In genomic region chr10:17008683-17009082, GRCm38 (mm10) we compare ENCODE assay signal across 20 mouse cellular contexts.
DNase-seq lines count a peak whose midpoint lies in the region; TF ChIP-seq lines count a peak whose summit lies in the region.
"Had no signal": no experiment of that assay in that cellular context is flagged by ENCODE, and none has a peak within 500 bp of the region (broad histone marks: within the 10 kb centered on the region; RNA-seq: fewer than 3 reads in every experiment).

No protein-coding gene starts in this region.

- H3K79me2 ChIP-seq in CH12.LX (replicated peaks; ENCODE audit: control insufficient read depth, extremely low read depth, insufficient read depth, poor library complexity, severe bottlenecking): no peaks in the 10 kb centered on the region

- no peaks in the 10 kb centered on the region for H3K9me3 ChIP-seq in CH12.LX (replicated peaks; ENCODE audit: low read length)
- H3K9me3 ChIP-seq: embryonic facial prominence, embryonic 10.5 days; embryonic facial prominence, embryonic 12.5 days; forebrain, embryonic 10.5 days; forebrain, embryonic 12.5 days had no signal

- no peak for TF ChIP-seq RAD21 in CH12.LX (IDR thresholded peaks at IDR 0.05; ENCODE audit: low read depth, low read length)

- in situ Hi-C loops in CH12.LX (cut with MboI; ENCODE audit: low pct_ligation_motif_present, low pct_unique_long_range_greater_than_20kb, low sequenced_read_pairs): no loop called here

- TF ChIP-seq EP300 in CH12.LX (IDR thresholded peaks at IDR 0.05; ENCODE audit: low read length): no peak

- DNase-seq in adrenal gland, postnatal 10 days: peak; percentile 20
- DNase-seq in adrenal gland, postnatal 36 days: no peak
- DNase-seq in CH12.LX (ENCODE audit: extremely low read depth): no peak
- peak; percentile 66 for DNase-seq in adipocyte (ENCODE audit: low spot score)
- DNase-seq in gonadal fat pad, adult 2 months (ENCODE audit: low read depth): peak; percentile 40
- DNase-seq in c-Kit-positive CD71-positive TER-119-positive erythroid progenitor cells, embryonic 14.5 days (ENCODE audit: low spot score): no peak
- no peak for DNase-seq in thymus, adult 2 months
- DNase-seq: adrenal gland, adult 2 months; adrenal gland, postnatal 14 days; B cell, adult 2 months; cerebellum, adult 11-12 months; cerebellum, adult 2 months; cerebellum, adult 9-10 months; cerebellum, postnatal 10 days; cerebellum, postnatal 25 days had no signal

- H3K4me1 ChIP-seq in CH12.LX (ENCODE audit: control insufficient read depth in 1 of 2, insufficient read depth in 2 of 2): peaks cover 7 to 25% of the 10 kb centered on the region in 2 experiments; a peak in 3 of 4 replicates
- no peaks in the 10 kb centered on the region for H3K4me1 ChIP-seq in thymus, adult 2 months (replicated peaks; ENCODE audit: control insufficient read depth, insufficient read depth, low read length)
- H3K4me1 ChIP-seq: embryonic facial prominence, embryonic 10.5 days; embryonic facial prominence, embryonic 12.5 days; forebrain, embryonic 10.5 days; forebrain, embryonic 12.5 days had no signal

- no peak overlapping the region for H3K4me3 ChIP-seq in CH12.LX (replicated peaks in 1 of 3; ENCODE audit: low read depth in 2 of 3, low read length in 2 of 3, poor library complexity in 1 of 3)
- no peak overlapping the region for H3K4me3 ChIP-seq in thymus, adult 2 months (ENCODE audit: control insufficient read depth, insufficient read depth, low read length)
- H3K4me3 ChIP-seq: embryonic facial prominence, embryonic 10.5 days; embryonic facial prominence, embryonic 12.5 days; forebrain, embryonic 10.5 days; forebrain, embryonic 12.5 days had no signal

- no peak overlapping the region for H3K27ac ChIP-seq in CH12.LX (ENCODE audit: insufficient read depth, low read depth)
- H3K27ac ChIP-seq in thymus, adult 2 months (ENCODE audit: control insufficient read depth, insufficient read depth, low read length): no peak overlapping the region
- H3K27ac ChIP-seq: embryonic facial prominence, embryonic 10.5 days; embryonic facial prominence, embryonic 12.5 days; forebrain, embryonic 10.5 days; forebrain, embryonic 12.5 days had no signal

- 0 out of 2 replicates have a peak overlapping the region, but pooled peaks have one; percentile 26 for H3K9ac ChIP-seq in CH12.LX (ENCODE audit: insufficient read depth, low read depth)
- H3K9ac ChIP-seq: embryonic facial prominence, embryonic 12.5 days; forebrain, embryonic 12.5 days had no signal

- peak overlapping the region; percentile 22; the same call in 1 of the 2 replicates for H3K4me2 ChIP-seq in CH12.LX (ENCODE audit: insufficient read depth, low read depth, poor library complexity, severe bottlenecking)
- H3K4me2 ChIP-seq: embryonic facial prominence, embryonic 12.5 days; forebrain, embryonic 12.5 days had no signal

- dilution Hi-C loops in CH12.LX (cut with MboI; ENCODE audit: extremely low pct_ligation_motif_present, extremely low pct_unique_long_range_greater_than_20kb, low sequenced_read_pairs): no loop called here

- 97% methylated on average over 4 of the region's 4 CpGs for WGBS in thymus, adult 2 months

- no peaks in the 10 kb centered on the region for H3K27me3 ChIP-seq in CH12.LX (replicated peaks)
- H3K27me3 ChIP-seq in thymus, adult 2 months (ENCODE audit: control insufficient read depth, insufficient read depth, low read length): no peaks in the 10 kb centered on the region
- H3K27me3 ChIP-seq: embryonic facial prominence, embryonic 12.5 days; forebrain, embryonic 12.5 days; Patski had no signal

- H3K36me3 ChIP-seq in CH12.LX (replicated peaks in 1 of 2; ENCODE audit: control insufficient read depth in 1 of 2, insufficient read depth in 1 of 2, low read length in 1 of 2): no peaks in the 10 kb centered on the region
- no peaks in the 10 kb centered on the region for H3K36me3 ChIP-seq in thymus, adult 2 months (ENCODE audit: control insufficient read depth, insufficient read depth, low read length)
- H3K36me3 ChIP-seq: embryonic facial prominence, embryonic 10.5 days; embryonic facial prominence, embryonic 12.5 days; forebrain, embryonic 10.5 days; forebrain, embryonic 12.5 days had no signal

- no peak for TF ChIP-seq CTCF in CH12.LX (conservative IDR thresholded peaks at IDR 0.05 in 1 of 2, IDR thresholded peaks at IDR 0.05 in 1 of 2; ENCODE audit: low read depth in 2 of 2, low read length in 2 of 2)
- no peak for TF ChIP-seq CTCF in thymus, adult 2 months (IDR thresholded peaks at IDR 0.05; ENCODE audit: borderline replicate concordance, control insufficient read depth, extremely low read depth, insufficient read depth, low read length, poor library complexity)

- no peak for TF ChIP-seq POLR2A in CH12.LX (IDR thresholded peaks at IDR 0.05; ENCODE audit: low read depth, low read length)
- TF ChIP-seq POLR2A in thymus, adult 2 months (IDR thresholded peaks at IDR 0.05; ENCODE audit: control insufficient read depth, extremely low read depth, insufficient read depth, low read length, poor library complexity): no peak

TF ChIP-seq in CH12.LX, 34 proteins besides CTCF, POLR2A, EP300 and RAD21:
- TF ChIP-seq MAFK (IDR thresholded peaks at IDR 0.05; ENCODE audit: insufficient replicate concordance, low read length): no peak
- TF ChIP-seq TCF12 (IDR thresholded peaks at IDR 0.05; ENCODE audit: low read depth, low read length): no peak
- TF ChIP-seq UBTF (IDR thresholded peaks at IDR 0.05; ENCODE audit: low read depth, low read length): no peak
- TF ChIP-seq MAX (IDR thresholded peaks at IDR 0.05; ENCODE audit: low read length): no peak
- TF ChIP-seq JUN (IDR thresholded peaks at IDR 0.05; ENCODE audit: insufficient read depth, low read depth, low read length): no peak
- no peak for TF ChIP-seq JUND (conservative IDR thresholded peaks at IDR 0.05; ENCODE audit: low read depth, low read length)
- no peak for TF ChIP-seq MAZ (IDR thresholded peaks at IDR 0.05; ENCODE audit: low read depth, low read length)
- no peak for TF ChIP-seq E2F4 (IDR thresholded peaks at IDR 0.05; ENCODE audit: insufficient replicate concordance, low read depth, low read length)

Comparison
In these comparisons a context has a peak if more than half of its experiments do, and no peak if none do; other contexts are left out.
1. DNase-seq: peak in adrenal gland, postnatal 10 days (single experiment), adipocyte (single experiment) and gonadal fat pad, adult 2 months (single experiment); none in adrenal gland, postnatal 36 days (0 of 2), CH12.LX (single experiment), c-Kit-positive CD71-positive TER-119-positive erythroid progenitor cells, embryonic 14.5 days (single experiment) and thymus, adult 2 months (single experiment).